Mouse (Mus musculus) ES-Bruce4 (cell line): ENCODE measurements at regions not wholly inside any gene's neighbourhood (a gene's known extent, or its start where the extent isn't known, plus 50 kb on each side); places are given as distances from the start of the nearest gene placed in this dataset.

Source experiments
- H3K27ac ChIP-seq: 2 replicates; pipeline ENCODE4 v1.5.1; 2012; ENCODE audit warnings: low read length, inconsistent platforms; ENCODE audit not compliant: insufficient read depth
- H3K27me3 ChIP-seq: 2 replicates; pipeline ENCODE4 v1.6.1; 2012; ENCODE audit warnings: mild to moderate bottlenecking, low read length, inconsistent platforms; ENCODE audit not compliant: control insufficient read depth, poor library complexity, insufficient read depth, severe bottlenecking
- H3K36me3 ChIP-seq: 2 replicates; pipeline ENCODE4 v1.6.1; 2012; ENCODE audit warnings: inconsistent platforms, mild to moderate bottlenecking, low read length, moderate library complexity; ENCODE audit not compliant: control insufficient read depth, poor library complexity, insufficient read depth, severe bottlenecking
- H3K4me1 ChIP-seq: one replicate; pipeline ENCODE4 v1.8.1; 2011; ENCODE audit warnings: low read length; ENCODE audit not compliant: control insufficient read depth, insufficient read depth
- H3K4me3 ChIP-seq: 2 replicates; pipeline ENCODE4 v1.5.1; 2011; ENCODE audit warnings: low read depth, mild to moderate bottlenecking, low read length
- H3K9ac ChIP-seq: 2 replicates; pipeline ENCODE4 v1.6.1; 2012; ENCODE audit warnings: low read depth, mild to moderate bottlenecking, inconsistent platforms; ENCODE audit not compliant: poor library complexity, severe bottlenecking
- H3K9me3 ChIP-seq: replicated peaks from 2 replicates; pipeline ENCODE4 v1.6.1; 2012; ENCODE audit warnings: mild to moderate bottlenecking, low read length, inconsistent platforms; ENCODE audit not compliant: control insufficient read depth, poor library complexity, insufficient read depth, severe bottlenecking
- CTCF ChIP-seq: IDR thresholded peaks from one replicate; pipeline ENCODE4 v1.8.1; 2011; ENCODE audit warnings: low read depth, low read length
- EP300 ChIP-seq: IDR thresholded peaks from 2 replicates; pipeline ENCODE4 v1.6.1; 2011; ENCODE audit warnings: low read depth, low read length; ENCODE audit not compliant: insufficient read depth
- POLR2A ChIP-seq: IDR thresholded peaks from one replicate; pipeline ENCODE4 v1.8.1; 2011; ENCODE audit warnings: low read length; ENCODE audit not compliant: insufficient read depth

DNA sequence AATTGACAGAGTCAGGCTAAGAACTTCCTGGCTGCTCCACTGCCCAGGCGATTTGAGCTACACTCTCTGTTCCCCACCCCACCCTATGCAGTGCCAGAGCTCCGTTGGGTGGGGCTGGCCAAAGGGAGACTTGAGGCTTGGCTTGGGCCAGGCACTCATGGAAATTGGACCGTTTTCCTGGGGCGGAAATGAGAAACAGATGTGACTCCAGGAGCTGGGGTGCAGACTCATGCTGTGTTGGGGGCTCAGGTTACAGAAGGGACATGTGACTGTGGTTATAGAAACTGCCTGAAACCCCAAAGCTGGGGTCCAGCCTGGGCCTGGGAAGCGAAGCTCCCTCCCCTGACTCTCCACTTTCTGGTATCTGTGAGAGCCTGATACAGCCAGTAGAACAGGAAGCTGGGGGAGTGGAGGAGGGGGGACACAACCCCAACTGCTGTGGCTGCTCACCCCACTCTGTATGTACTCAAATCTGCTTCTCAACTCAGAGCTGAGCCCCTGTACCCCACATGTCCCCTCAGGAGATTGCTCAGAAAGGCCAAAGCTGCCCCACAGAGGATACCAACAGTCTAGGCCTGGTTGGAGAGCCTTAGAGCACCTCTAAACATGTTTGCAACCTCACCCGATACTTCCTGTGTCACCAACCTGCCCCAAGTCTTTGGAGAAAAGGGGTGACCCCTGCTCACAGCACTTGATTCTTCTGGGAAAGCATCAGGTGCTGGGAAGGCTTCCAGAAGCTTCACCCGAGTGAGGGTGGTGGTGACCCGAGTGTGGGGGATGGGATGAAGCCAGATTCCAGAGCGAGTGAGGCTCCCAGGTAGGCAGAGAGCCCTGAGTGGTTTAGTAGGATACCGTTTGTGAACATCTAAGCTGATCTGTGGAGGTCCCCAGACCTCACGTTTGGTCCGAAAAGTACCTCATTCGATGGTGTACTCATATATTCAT lies 142.9 kb upstream of the Haao start:
- Histone ChIP-seq H3K4me1 (peaks cover 12% of the 10 kb centered on the region), H3K9me3 (no peaks in the 10 kb centered on the region), H3K4me3 (no peak overlapping the region), H3K9ac (no peak overlapping the region), H3K27me3 (no peaks in the 10 kb centered on the region), H3K27ac (peak overlapping the region; percentile 12; the same call in 1 of the 2 replicates), H3K36me3 (no peaks in the 10 kb centered on the region)
- TF ChIP-seq EP300, result no peak
- no peak for TF ChIP-seq CTCF
- TF ChIP-seq POLR2A, result no peak

DNA sequence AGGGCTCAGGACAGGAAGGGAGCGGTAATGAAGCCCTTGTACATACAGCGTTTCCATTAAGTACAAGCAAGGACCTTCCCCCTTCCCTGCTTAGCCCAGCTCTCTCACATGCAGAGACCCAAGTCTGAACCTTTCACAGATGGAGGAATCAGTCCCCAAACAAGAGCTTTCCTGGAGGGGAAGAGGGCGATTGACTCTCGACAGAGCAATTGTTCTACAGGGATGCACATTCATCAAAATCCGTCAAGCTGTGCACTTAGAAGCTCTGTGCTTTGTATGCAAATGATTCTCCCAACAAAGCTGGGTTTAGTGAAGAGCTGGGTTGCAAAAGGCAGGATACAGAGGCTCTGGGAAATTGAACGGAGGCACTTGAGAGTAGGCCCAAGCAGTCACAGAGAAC lies 141.1 kb upstream of the Haao start:
- Histone ChIP-seq H3K27ac (no peak overlapping the region), H3K4me1 (peaks cover 15% of the 10 kb centered on the region)
- no peak for TF ChIP-seq POLR2A
- no peak for TF ChIP-seq EP300
- no peak for TF ChIP-seq CTCF

DNA sequence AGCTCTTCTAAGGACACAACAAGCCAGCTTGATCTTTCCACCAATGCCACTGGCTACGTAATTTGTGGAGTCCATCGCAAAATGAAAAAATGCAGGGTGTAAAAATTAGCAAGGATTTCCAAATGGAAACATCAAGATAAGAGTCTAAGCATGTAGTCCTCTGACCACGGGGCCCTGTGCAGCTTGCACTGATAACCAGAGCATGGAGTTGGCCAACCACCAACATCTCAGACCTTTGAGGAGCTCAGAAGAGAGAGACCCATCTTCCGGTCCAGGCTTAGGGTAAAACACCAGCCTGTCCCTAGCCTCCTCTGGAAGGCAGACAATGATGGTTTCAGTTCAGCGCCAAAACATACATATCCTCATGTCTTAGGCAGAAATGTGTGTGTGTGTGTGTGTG lies 140.4 kb upstream of the Haao start:
- Histone ChIP-seq H3K4me1 (peaks cover 15% of the 10 kb centered on the region), H3K27me3 (no peaks in the 10 kb centered on the region), H3K9me3 (no peaks in the 10 kb centered on the region), H3K9ac (no peak overlapping the region), H3K4me3 (no peak overlapping the region), H3K36me3 (no peaks in the 10 kb centered on the region), H3K27ac (no peak overlapping the region)
- no peak for TF ChIP-seq POLR2A
- no peak for TF ChIP-seq EP300
- no peak for TF ChIP-seq CTCF

More for the DNA sequence above, 141.1 kb upstream of the Haao start:
- no peaks in the 10 kb centered on the region for H3K9me3 ChIP-seq
- H3K36me3 ChIP-seq, result no peaks in the 10 kb centered on the region
- no peak overlapping the region for H3K4me3 ChIP-seq
- no peak overlapping the region for H3K9ac ChIP-seq
- no peaks in the 10 kb centered on the region for H3K27me3 ChIP-seq

DNA sequence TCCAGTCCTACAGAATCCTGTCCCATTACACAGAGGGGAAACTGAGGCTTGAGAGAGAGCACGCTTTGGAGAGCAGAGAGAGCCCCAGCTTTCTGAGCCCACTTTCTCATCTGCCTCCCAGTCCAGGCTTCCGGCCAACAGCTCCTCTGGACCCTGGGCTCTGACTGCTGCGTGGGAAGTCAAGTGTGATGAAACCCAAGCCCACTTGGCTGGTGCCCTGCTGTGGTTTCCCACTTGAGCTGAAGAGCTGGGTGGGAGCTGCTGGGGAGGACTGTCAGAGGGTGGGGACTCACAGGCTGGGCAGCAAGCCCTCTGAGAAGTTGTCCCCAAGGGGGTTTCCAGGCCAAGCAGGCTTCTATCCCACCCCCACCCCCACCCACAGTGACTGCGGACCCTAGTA lies 139.9 kb upstream of the Haao start:
- no peaks in the 10 kb centered on the region for H3K9me3 ChIP-seq
- H3K4me1 ChIP-seq, result peaks cover 15% of the 10 kb centered on the region
- H3K36me3 ChIP-seq, result no peaks in the 10 kb centered on the region
- TF ChIP-seq EP300 (no peak), CTCF (no peak), POLR2A (no peak)
- H3K9ac ChIP-seq, result no peak overlapping the region
- H3K27ac ChIP-seq, result no peak overlapping the region
- H3K27me3 ChIP-seq, result no peaks in the 10 kb centered on the region
- no peak overlapping the region for H3K4me3 ChIP-seq

DNA sequence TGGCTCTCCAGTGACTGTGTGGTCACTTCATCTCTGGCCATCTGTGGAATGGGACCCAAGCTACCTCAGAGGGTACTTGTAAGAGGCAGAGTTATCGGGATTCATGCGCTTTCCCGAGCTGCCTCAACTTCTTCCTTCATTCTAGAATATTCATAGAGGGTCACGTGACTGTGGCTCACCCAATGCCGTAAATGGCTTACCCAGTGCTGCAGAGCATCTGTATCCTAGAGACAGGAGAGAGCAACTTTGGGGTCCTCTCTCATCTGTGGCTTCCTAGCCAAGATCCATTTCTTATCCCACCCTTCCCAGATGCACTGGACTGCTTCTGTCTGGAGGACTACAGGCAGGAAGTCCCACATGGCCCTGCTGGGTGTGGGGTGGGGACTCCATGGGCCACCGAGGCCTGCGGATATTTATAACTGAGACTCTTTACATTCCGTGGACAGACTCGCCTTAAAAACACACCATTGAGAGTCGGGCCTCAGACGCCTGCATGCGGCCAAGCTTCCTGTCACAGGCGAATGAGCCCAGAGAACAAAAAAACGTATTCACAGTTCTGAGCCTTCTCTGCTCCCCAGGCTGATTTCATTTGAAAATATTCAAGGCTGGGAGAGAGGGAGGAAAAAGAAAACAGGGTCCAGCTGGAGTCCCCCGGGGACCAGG lies 138.3 kb upstream of the Haao start:
- TF ChIP-seq POLR2A (no peak), CTCF (no peak), EP300 (no peak)
- no peaks in the 10 kb centered on the region for H3K9me3 ChIP-seq
- no peak overlapping the region for H3K27ac ChIP-seq
- H3K4me3 ChIP-seq, result no peak overlapping the region
- H3K9ac ChIP-seq, result no peak overlapping the region
- H3K4me1 ChIP-seq, result peaks cover 13% of the 10 kb centered on the region
- H3K36me3 ChIP-seq, result no peaks in the 10 kb centered on the region
- no peaks in the 10 kb centered on the region for H3K27me3 ChIP-seq

DNA sequence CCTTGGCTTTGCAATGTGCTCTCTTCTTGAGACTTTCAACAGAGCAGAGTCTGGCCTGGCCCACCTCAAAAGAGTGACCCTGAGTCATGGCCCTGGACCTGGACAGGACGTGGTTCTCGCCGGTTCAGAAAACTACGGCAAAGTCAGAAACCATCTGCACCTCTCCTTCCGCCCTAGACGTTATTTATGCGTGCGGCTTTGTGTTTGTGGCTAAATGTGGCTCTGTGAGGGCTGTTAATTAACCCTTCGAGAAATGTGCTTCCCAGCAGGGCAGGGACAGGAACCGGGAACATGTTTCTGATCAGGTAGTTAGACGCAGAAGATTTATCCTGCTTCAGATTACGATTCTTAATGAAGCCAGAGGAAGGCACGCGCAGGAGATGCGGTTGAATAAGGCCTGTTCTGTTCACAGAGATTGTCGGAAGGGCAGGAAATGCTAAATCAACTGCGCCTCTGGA lies 137.6 kb upstream of the Haao start:
- H3K9me3 ChIP-seq, result no peaks in the 10 kb centered on the region
- no peaks in the 10 kb centered on the region for H3K36me3 ChIP-seq
- peaks cover 9% of the 10 kb centered on the region for H3K4me1 ChIP-seq
- H3K27ac ChIP-seq, result no peak overlapping the region
- H3K9ac ChIP-seq, result no peak overlapping the region
- TF ChIP-seq CTCF (no peak), EP300 (no peak)
- no peak overlapping the region for H3K4me3 ChIP-seq
- no peaks in the 10 kb centered on the region for H3K27me3 ChIP-seq
